Mouse (Mus musculus): ENCODE measurements around the gene Barx1. TPM values are rescaled to one million over a fixed set of nuclear protein-coding genes. Genes with fewer than 3 reads are reported as not detected.

Barx1 gene
- not detected for polyA plus RNA-seq (2014; fragmentation: Illumina TruSeq; extraction: RNeasy Lipid Tissue Mini Kit (QIAGEN cat#74804); ENCODE audit: low read depth, low replicate concordance)

DNA sequence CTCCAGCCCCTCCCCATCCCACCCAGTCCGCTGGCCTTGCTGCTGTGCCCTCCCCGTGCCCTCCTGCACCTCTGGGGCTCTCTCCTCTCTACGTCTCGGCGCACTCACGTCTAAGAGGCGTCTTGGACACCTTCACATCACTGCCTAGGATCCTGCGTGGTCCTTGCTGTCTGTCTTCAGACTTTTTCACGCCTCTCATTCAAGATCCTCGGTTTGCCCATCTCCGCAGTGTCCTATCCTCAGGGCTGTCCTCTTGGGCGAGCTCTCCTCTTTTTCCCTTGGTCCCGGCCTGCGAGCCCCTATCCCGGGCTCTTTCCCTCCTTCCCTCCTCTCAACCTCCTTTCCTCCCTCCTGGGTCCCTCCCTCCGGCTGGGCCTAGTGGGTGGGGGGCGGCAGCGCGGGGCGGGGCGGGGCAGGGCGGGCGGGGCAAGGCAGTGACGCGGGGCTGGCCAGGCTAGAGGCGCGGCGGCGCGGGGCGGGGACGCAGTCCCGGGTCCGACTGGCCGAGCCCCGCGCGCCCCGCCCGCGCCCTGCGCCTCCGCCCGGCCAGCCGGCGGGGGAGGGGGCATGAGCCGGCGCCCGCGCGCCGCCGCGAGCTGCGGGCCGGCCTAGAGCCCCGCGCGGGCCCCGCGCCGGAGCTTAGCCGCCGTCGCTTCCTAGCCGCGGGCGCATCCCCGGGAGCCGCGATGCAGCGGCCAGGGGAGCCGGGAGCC is at the start of gene Barx1:
Barx1 (plus strand) TSS at position 568 of the 713 bp plus-strand sequence.

DNA sequence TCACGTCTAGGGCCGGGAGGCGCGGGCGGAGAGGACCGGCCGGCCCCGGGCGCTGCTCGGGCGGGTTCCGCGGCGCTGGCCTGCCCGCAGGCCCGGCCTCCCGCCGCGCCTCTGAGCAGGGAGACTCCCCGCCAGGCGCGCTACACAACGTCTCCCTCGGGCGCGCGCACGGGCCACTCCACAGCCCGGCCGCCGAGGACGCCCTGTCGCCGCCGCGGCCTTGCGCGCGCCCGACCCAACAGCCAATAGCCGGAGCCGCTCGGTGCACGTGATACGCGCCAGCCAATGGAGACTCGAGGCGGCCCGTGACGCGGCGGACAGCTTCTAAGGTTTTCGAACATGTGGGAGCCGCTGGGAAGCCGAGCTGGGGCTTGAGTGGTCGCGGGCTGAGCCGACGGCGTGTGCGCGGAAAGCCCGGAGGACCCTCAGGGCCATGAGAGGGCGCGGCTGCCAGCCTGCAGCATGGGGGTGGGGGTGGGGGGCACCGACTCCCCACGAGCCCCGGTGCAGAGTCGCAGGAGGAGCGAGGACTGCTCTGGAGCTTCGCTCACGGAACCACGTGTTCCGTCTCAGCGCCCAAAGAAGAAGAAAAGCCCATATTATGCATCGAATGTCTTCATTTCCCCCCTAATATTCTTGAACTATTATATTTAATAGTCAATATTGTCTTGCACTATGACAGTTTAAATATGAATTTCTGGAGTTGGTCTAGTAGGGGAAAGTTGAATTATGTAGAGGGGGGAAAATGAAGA is 37.2 kb upstream of the Barx1 start, which contains the start of gene Ptpdc1:
Ptpdc1 (minus strand) TSS at position 232 of the 752 bp plus-strand sequence.

Other genes with a start within 250 kb of the Barx1 start
- 13.2 TPM for gene Zfp169, start 149.5 kb upstream of the Barx1 start, polyA plus RNA-seq (2014; fragmentation: Illumina TruSeq; extraction: RNeasy Lipid Tissue Mini Kit (QIAGEN cat#74804); ENCODE audit: low read depth, low replicate concordance)
- gene A830005F24Rik, start 149.4 kb upstream of the Barx1 start, polyA plus RNA-seq (2014; fragmentation: Illumina TruSeq; extraction: RNeasy Lipid Tissue Mini Kit (QIAGEN cat#74804); ENCODE audit: low read depth, low replicate concordance) = 0.63 TPM
- gene Ptpdc1, start 37.3 kb upstream of the Barx1 start, polyA plus RNA-seq (2014; fragmentation: Illumina TruSeq; extraction: RNeasy Lipid Tissue Mini Kit (QIAGEN cat#74804); ENCODE audit: low read depth, low replicate concordance) = 3.9 TPM
- 7.2 TPM for gene Phf2, start 208.1 kb downstream of the Barx1 start, polyA plus RNA-seq (2014; fragmentation: Illumina TruSeq; extraction: RNeasy Lipid Tissue Mini Kit (QIAGEN cat#74804); ENCODE audit: low read depth, low replicate concordance)

All from sigmoid colon, adult 10 weeks (tissue).